34 mouse cellular contexts compared by ENCODE assay signal in genomic region chr9:104085730-104086429, GRCm38 (mm10). TPM values are rescaled to one million over a fixed set of nuclear protein-coding genes. Genes with fewer than 3 reads are reported as not detected.
DNase-seq lines count a peak whose midpoint lies in the region; ATAC-seq and TF ChIP-seq lines count a peak whose summit lies in the region.
"Had no signal": no experiment of that assay in that cellular context is flagged by ENCODE, and none has a peak within 500 bp of the region (broad histone marks: within the 10 kb centered on the region; RNA-seq: fewer than 3 reads in every experiment).

No protein-coding gene starts in this region.

- WGBS in embryonic facial prominence, embryonic 13.5 days, result 62% methylated on average over 4 of the region's 4 CpGs
- 71% methylated on average over 4 of the region's 4 CpGs for WGBS in embryonic facial prominence, embryonic 10.5 days
- 50% methylated on average over 4 of the region's 4 CpGs for WGBS in stomach, embryonic 16.5 days
- 65% methylated on average over 4 of the region's 4 CpGs for WGBS in liver, postnatal 0 days (ENCODE audit: insufficient replicate concordance)

- no peak for TF ChIP-seq EP300 in liver, postnatal 0 days (IDR thresholded peaks at IDR 0.05; ENCODE audit: low read depth)

- no peaks in the 10 kb centered on the region for H3K27me3 ChIP-seq in embryonic facial prominence, embryonic 13.5 days
- H3K27me3 ChIP-seq in embryonic facial prominence, embryonic 10.5 days (replicated peaks; ENCODE audit: low read depth, poor library complexity, severe bottlenecking), result no peaks in the 10 kb centered on the region
- H3K27me3 ChIP-seq in E14TG2a.4 (ENCODE audit: insufficient read depth, low read length), result no peaks in the 10 kb centered on the region
- no peaks in the 10 kb centered on the region for H3K27me3 ChIP-seq in stomach, embryonic 16.5 days (ENCODE audit: control insufficient read depth, insufficient read depth, low read length)
- no peaks in the 10 kb centered on the region for H3K27me3 ChIP-seq in liver, postnatal 0 days (ENCODE audit: insufficient read depth, low read length)
- H3K27me3 ChIP-seq: limb, embryonic 15.5 days; lung, embryonic 15.5 days; midbrain, embryonic 15.5 days; neural tube, embryonic 13.5 days had no signal

- no peak overlapping the region for H3K9ac ChIP-seq in embryonic facial prominence, embryonic 13.5 days
- no peak overlapping the region for H3K9ac ChIP-seq in stomach, embryonic 16.5 days (ENCODE audit: low read length)
- no peak overlapping the region for H3K9ac ChIP-seq in liver, postnatal 0 days (replicated peaks)
- H3K9ac ChIP-seq: hindbrain, embryonic 14.5 days; limb, embryonic 15.5 days; liver, embryonic 14.5 days; lung, embryonic 15.5 days; midbrain, embryonic 15.5 days; neural tube, embryonic 13.5 days had no signal

- 0 out of 2 replicates have a peak, but pooled peaks have one; percentile 69 for ATAC-seq in embryonic facial prominence, embryonic 13.5 days (ENCODE audit: insufficient number of reproducible peaks, insufficient read depth, low FRiP score, low TSS enrichment, low read depth)
- ATAC-seq in stomach, embryonic 16.5 days (ENCODE audit: insufficient read depth, low FRiP score), result no peak; the same call in 1 of the 2 replicates
- no peak for ATAC-seq in megakaryocyte progenitor cell, adult 5-6 weeks (replicated peaks; ENCODE audit: poor library complexity)
- no peak for ATAC-seq in liver, postnatal 0 days
- ATAC-seq: forebrain, embryonic 14.5 days; inflammation-experienced regulatory T-cells, adult 6 months; midbrain, embryonic 15.5 days had no signal

- H3K4me2 ChIP-seq in embryonic facial prominence, embryonic 13.5 days, result no peak overlapping the region
- no peak overlapping the region for H3K4me2 ChIP-seq in stomach, embryonic 16.5 days (ENCODE audit: low read depth, low read length)
- H3K4me2 ChIP-seq in liver, postnatal 0 days (ENCODE audit: low read depth, low read length), result no peak overlapping the region
- H3K4me2 ChIP-seq: hindbrain, embryonic 14.5 days; limb, embryonic 15.5 days; lung, embryonic 15.5 days; midbrain, embryonic 15.5 days; neural tube, embryonic 13.5 days had no signal

- no peak for DNase-seq in embryonic facial prominence, embryonic 10.5 days (ENCODE audit: low spot score)
- DNase-seq in R1 (ENCODE audit: low read depth, low spot score), result peak; percentile 44
- DNase-seq in liver, postnatal 0 days, result no peak
- DNase-seq in cerebellum, adult 18-20 months, result no peak
- DNase-seq: adrenal gland, adult 8-10 months; cerebellum, adult 8-10 months; cerebellum, postnatal 36 days; gastrocnemius, postnatal 10 days; heart, adult 18-20 months; kidney, adult 18-20 months; layer of hippocampus, adult 9-11 months; left cerebral cortex, postnatal 4 days; lung, postnatal 36 days; retina, postnatal 1 day; thymus, postnatal 36 days had no signal

- 0 out of 2 replicates have a peak, but pooled peaks cover 9% of the 10 kb centered on the region for H3K36me3 ChIP-seq in embryonic facial prominence, embryonic 13.5 days
- H3K36me3 ChIP-seq in embryonic facial prominence, embryonic 10.5 days (replicated peaks), result no peaks in the 10 kb centered on the region
- peaks cover 28% of the 10 kb centered on the region for H3K36me3 ChIP-seq in E14TG2a.4 (ENCODE audit: insufficient read depth, low read length)
- no peaks in the 10 kb centered on the region for H3K36me3 ChIP-seq in stomach, embryonic 16.5 days (ENCODE audit: control insufficient read depth, insufficient read depth, low read length)
- H3K36me3 ChIP-seq in liver, postnatal 0 days (replicated peaks; ENCODE audit: insufficient read depth, low read length), result peaks cover 23% of the 10 kb centered on the region
- H3K36me3 ChIP-seq: lung, embryonic 15.5 days; midbrain, embryonic 15.5 days had no signal

- no peaks in the 10 kb centered on the region for H3K9me3 ChIP-seq in embryonic facial prominence, embryonic 13.5 days
- H3K9me3 ChIP-seq in embryonic facial prominence, embryonic 10.5 days, result no peaks in the 10 kb centered on the region
- H3K9me3 ChIP-seq in E14TG2a.4 (ENCODE audit: low read length), result no peaks in the 10 kb centered on the region
- H3K9me3 ChIP-seq in stomach, embryonic 16.5 days (replicated peaks; ENCODE audit: control insufficient read depth, low read length), result no peaks in the 10 kb centered on the region
- no peaks in the 10 kb centered on the region for H3K9me3 ChIP-seq in liver, postnatal 0 days (ENCODE audit: low read length)
- H3K9me3 ChIP-seq: limb, embryonic 15.5 days; lung, embryonic 15.5 days; midbrain, embryonic 15.5 days; neural tube, embryonic 13.5 days had no signal

- H3K4me1 ChIP-seq in embryonic facial prominence, embryonic 13.5 days, result peaks cover 12% of the 10 kb centered on the region
- no peaks in the 10 kb centered on the region for H3K4me1 ChIP-seq in embryonic facial prominence, embryonic 10.5 days
- peaks cover 60% of the 10 kb centered on the region for H3K4me1 ChIP-seq in E14TG2a.4 (replicated peaks; ENCODE audit: low read depth, low read length)
- no peaks in the 10 kb centered on the region for H3K4me1 ChIP-seq in stomach, embryonic 16.5 days (ENCODE audit: control insufficient read depth, insufficient read depth, low read length)
- H3K4me1 ChIP-seq in liver, postnatal 0 days (ENCODE audit: insufficient read depth), result no peaks in the 10 kb centered on the region
- H3K4me1 ChIP-seq: midbrain, embryonic 15.5 days; neural tube, embryonic 13.5 days had no signal

- peak overlapping the region; percentile 17; the same call in 1 of the 2 replicates for H3K27ac ChIP-seq in embryonic facial prominence, embryonic 13.5 days
- no peak overlapping the region for H3K27ac ChIP-seq in embryonic facial prominence, embryonic 10.5 days (replicated peaks)
- H3K27ac ChIP-seq in stomach, embryonic 16.5 days (ENCODE audit: low read length), result peak overlapping the region; percentile 55; the same call in 1 of the 2 replicates
- H3K27ac ChIP-seq in liver, postnatal 0 days (ENCODE audit: low read depth), result no peak overlapping the region
- H3K27ac ChIP-seq: hindbrain, embryonic 14.5 days; limb, embryonic 15.5 days; liver, embryonic 14.5 days; lung, embryonic 15.5 days; midbrain, embryonic 15.5 days; neural tube, embryonic 13.5 days had no signal

- no peak overlapping the region for H3K4me3 ChIP-seq in embryonic facial prominence, embryonic 13.5 days
- no peak overlapping the region for H3K4me3 ChIP-seq in embryonic facial prominence, embryonic 10.5 days
- H3K4me3 ChIP-seq in E14TG2a.4 (replicated peaks; ENCODE audit: low read length), result peak overlapping the region; percentile 14; the same call in 1 of the 2 replicates
- no peak overlapping the region for H3K4me3 ChIP-seq in stomach, embryonic 16.5 days (replicated peaks; ENCODE audit: low read length)
- no peak overlapping the region for H3K4me3 ChIP-seq in liver, postnatal 0 days (ENCODE audit: low read depth, low read length)
- H3K4me3 ChIP-seq: erythroblast, embryonic 14.5 days; limb, embryonic 15.5 days; lung, embryonic 15.5 days; midbrain, embryonic 15.5 days; neural tube, embryonic 13.5 days had no signal

- TF ChIP-seq CTCF in E14TG2a.4 (conservative IDR thresholded peaks at IDR 0.05; ENCODE audit: low read length), result no peak
- TF ChIP-seq CTCF in liver, postnatal 0 days (IDR thresholded peaks at IDR 0.05; ENCODE audit: low read depth), result no peak

RNA-seq across cellular contexts. Expression of gene Acad11, which starts 22.7 kb away (rescaled TPM):
- 9.8 and 11.7 TPM in 2 replicates for polyA plus RNA-seq in embryonic facial prominence, embryonic 13.5 days (2015; fragmentation: Nextera tagmentation; extraction: Ambion mirVana)
- 9.7 and 10.2 TPM in 2 replicates for polyA plus RNA-seq in embryonic facial prominence, embryonic 10.5 days (2016; fragmentation: Nextera tagmentation; extraction: Ambion mirVana)
- 17.5 and 20.1 TPM in 2 replicates for polyA plus RNA-seq in stomach, embryonic 16.5 days (2015; fragmentation: Nextera tagmentation; extraction: Ambion mirVana)
- 15.0 and 16.0 TPM in 2 replicates for total RNA-seq in megakaryocyte progenitor cell, adult 5-6 weeks (2015)
- 17.3 and 18.1 TPM in 2 replicates for total RNA-seq in megakaryocyte progenitor cell, adult 5-6 weeks (2017)
- polyA plus RNA-seq in liver, postnatal 0 days (2015; fragmentation: Nextera tagmentation; extraction: Ambion mirVana), result 103 and 105 TPM in 2 replicates
- polyA plus RNA-seq: erythroblast, embryonic 14.5 days had no signal

RNA-seq across cellular contexts. Expression of gene Uba5, which starts 22.9 kb away (rescaled TPM):
- 64.3 and 65.2 TPM in 2 replicates for polyA plus RNA-seq in embryonic facial prominence, embryonic 13.5 days (2015; fragmentation: Nextera tagmentation; extraction: Ambion mirVana)
- 45.7 TPM in 2 replicates for polyA plus RNA-seq in embryonic facial prominence, embryonic 10.5 days (2016; fragmentation: Nextera tagmentation; extraction: Ambion mirVana)
- 44.7 and 46.2 TPM in 2 replicates for polyA plus RNA-seq in stomach, embryonic 16.5 days (2015; fragmentation: Nextera tagmentation; extraction: Ambion mirVana)
- total RNA-seq in megakaryocyte progenitor cell, adult 5-6 weeks (2015), result 56.0 and 62.4 TPM in 2 replicates
- total RNA-seq in megakaryocyte progenitor cell, adult 5-6 weeks (2017), result 46.8 and 54.0 TPM in 2 replicates
- 15.1 and 15.4 TPM in 2 replicates for polyA plus RNA-seq in liver, postnatal 0 days (2015; fragmentation: Nextera tagmentation; extraction: Ambion mirVana)

RNA-seq across cellular contexts. Expression of gene Ackr4, which starts 40.9 kb away (rescaled TPM):
- polyA plus RNA-seq in embryonic facial prominence, embryonic 13.5 days (2015; fragmentation: Nextera tagmentation; extraction: Ambion mirVana), result 0.86 and 2.0 TPM in 2 replicates
- 0.19 and 0.41 TPM in 2 replicates for polyA plus RNA-seq in embryonic facial prominence, embryonic 10.5 days (2016; fragmentation: Nextera tagmentation; extraction: Ambion mirVana)
- polyA plus RNA-seq in stomach, embryonic 16.5 days (2015; fragmentation: Nextera tagmentation; extraction: Ambion mirVana), result 3.6 and 4.9 TPM in 2 replicates
- total RNA-seq in megakaryocyte progenitor cell, adult 5-6 weeks (2015), result not detected in 2 replicates
- not detected in 2 replicates for total RNA-seq in megakaryocyte progenitor cell, adult 5-6 weeks (2017)
- polyA plus RNA-seq in liver, postnatal 0 days (2015; fragmentation: Nextera tagmentation; extraction: Ambion mirVana), result 0.89 and 0.97 TPM in 2 replicates
- total RNA-seq: left cerebral cortex, adult 8-10 months had no signal
- polyA plus RNA-seq: erythroblast, embryonic 14.5 days had no signal

RNA-seq across cellular contexts. Expression of gene Gm28305, which starts 45.4 kb away (rescaled TPM):
- polyA plus RNA-seq in embryonic facial prominence, embryonic 13.5 days (2015; fragmentation: Nextera tagmentation; extraction: Ambion mirVana), result not detected in 2 replicates
- not detected in 2 replicates for polyA plus RNA-seq in embryonic facial prominence, embryonic 10.5 days (2016; fragmentation: Nextera tagmentation; extraction: Ambion mirVana)
- polyA plus RNA-seq in stomach, embryonic 16.5 days (2015; fragmentation: Nextera tagmentation; extraction: Ambion mirVana), result not detected in 2 replicates
- total RNA-seq in megakaryocyte progenitor cell, adult 5-6 weeks (2015), result not detected in 2 replicates
- not detected in 2 replicates for total RNA-seq in megakaryocyte progenitor cell, adult 5-6 weeks (2017)
- not detected in 2 replicates for polyA plus RNA-seq in liver, postnatal 0 days (2015; fragmentation: Nextera tagmentation; extraction: Ambion mirVana)
- total RNA-seq: adrenal gland, adult 8-10 months; gastrocnemius, postnatal 10 days; heart, adult 18-20 months; heart, postnatal 25 days; left cerebral cortex, adult 8-10 months; left cerebral cortex, postnatal 4 days had no signal
- polyA plus RNA-seq: erythroblast, embryonic 14.5 days; forebrain, embryonic 14.5 days; heart, embryonic 14.5 days; hindbrain, embryonic 14.5 days; inflammation-experienced regulatory T-cells, adult 6 months; kidney, embryonic 16.5 days; large intestine, adult 2 months; limb, embryonic 15.5 days; liver, embryonic 14.5 days; lung, embryonic 15.5 days; midbrain, embryonic 15.5 days; neural tube, embryonic 13.5 days; spleen, adult 2 months had no signal

Comparison
In these comparisons a context has a peak if more than half of its experiments do, and no peak if none do; other contexts are left out.
1. H3K27ac ChIP-seq: peak in embryonic facial prominence, embryonic 13.5 days (single experiment) and stomach, embryonic 16.5 days (single experiment); none in embryonic facial prominence, embryonic 10.5 days (single experiment) and liver, postnatal 0 days (single experiment).